Mouse (Mus musculus): Measurements from ENCODE around the gene Cox6b1. TPM values are rescaled to one million over a fixed set of nuclear protein-coding genes. Genes with fewer than 3 reads are reported as not detected.

Gene Cox6b1
- polyA plus RNA-seq, 1 experiment from 2014 or later: 761 TPM

- no peak for ATAC-seq (ENCODE audit: insufficient number of reproducible peaks, insufficient read depth, low FRiP score, low TSS enrichment)
- no peak overlapping the region for H3K9ac ChIP-seq
- peaks cover 97% of the 10 kb centered on the region for H3K36me3 ChIP-seq
- H3K27ac ChIP-seq: no peak overlapping the region
- WGBS: 96% methylated on average over 8 of the region's 8 CpGs
- no peaks in the 10 kb centered on the region for H3K9me3 ChIP-seq
- no peaks in the 10 kb centered on the region for H3K4me1 ChIP-seq
- no peak overlapping the region for H3K4me3 ChIP-seq
- no peaks in the 10 kb centered on the region for H3K27me3 ChIP-seq
- no peak overlapping the region for H3K4me2 ChIP-seq (replicated peaks)
Measured at GRCm38 (mm10) chr7:30579950-30580349, 46.0 kb downstream of the Cox6b1 start.

- 77% methylated on average over 2 of the region's 2 CpGs for WGBS
- no peaks in the 10 kb centered on the region for H3K4me1 ChIP-seq
- no peak overlapping the region for H3K9ac ChIP-seq
Measured at GRCm38 (mm10) chr7:30572969-30573368, 53.0 kb downstream of the Cox6b1 start.

GRCm38 (mm10) chr7:30572389-30572788 lies 53.6 kb downstream of the Cox6b1 start:
- H3K9ac ChIP-seq: no peak overlapping the region
- peaks cover 92% of the 10 kb centered on the region for H3K36me3 ChIP-seq
- no peaks in the 10 kb centered on the region for H3K27me3 ChIP-seq
- no peaks in the 10 kb centered on the region for H3K9me3 ChIP-seq
- H3K4me1 ChIP-seq: no peaks in the 10 kb centered on the region
- WGBS: 87% methylated on average over 5 of the region's 5 CpGs
- no peak overlapping the region for H3K4me2 ChIP-seq (replicated peaks)
- H3K4me3 ChIP-seq: no peak overlapping the region
- no peak for ATAC-seq (ENCODE audit: insufficient number of reproducible peaks, insufficient read depth, low FRiP score, low TSS enrichment)
- no peak overlapping the region for H3K27ac ChIP-seq

More at GRCm38 (mm10) chr7:30572969-30573368, 53.0 kb downstream of the Cox6b1 start:
- Histone ChIP-seq H3K4me3 (no peak overlapping the region), H3K36me3 (peaks cover 94% of the 10 kb centered on the region), H3K27me3 (no peaks in the 10 kb centered on the region), H3K9me3 (no peaks in the 10 kb centered on the region), H3K4me2 (replicated peaks) (no peak overlapping the region), H3K27ac (no peak overlapping the region)
- no peak for ATAC-seq (ENCODE audit: insufficient number of reproducible peaks, insufficient read depth, low FRiP score, low TSS enrichment)

GRCm38 (mm10) chr7:30567555-30567954 lies 58.4 kb downstream of the Cox6b1 start:
- no peak for ATAC-seq (ENCODE audit: insufficient number of reproducible peaks, insufficient read depth, low FRiP score, low TSS enrichment)
- Histone ChIP-seq H3K27me3 (no peaks in the 10 kb centered on the region), H3K4me1 (peaks cover 7% of the 10 kb centered on the region), H3K9ac (no peak overlapping the region), H3K4me2 (replicated peaks) (no peak overlapping the region), H3K9me3 (no peaks in the 10 kb centered on the region), H3K27ac (no peak overlapping the region), H3K4me3 (no peak overlapping the region), H3K36me3 (peaks cover 67% of the 10 kb centered on the region)
- WGBS: 81% methylated on average over 11 of the region's 11 CpGs

Small RNA genes within 50 kb of the gene (microRNA-seq; reads per million reads assigned to microRNA genes)
- 0.54 reads per million for gene Mir3569

Other genes starting within 250 kb of the Cox6b1 start
- 16.7 and 18.7 TPM in 2 replicates for gene Tyrobp, start 212.4 kb downstream of the Cox6b1 start, polyA plus RNA-seq (2016; fragmentation: Nextera tagmentation; extraction: Ambion mirVana)
- gene Hcst, start 206.3 kb downstream of the Cox6b1 start, polyA plus RNA-seq (2016; fragmentation: Nextera tagmentation; extraction: Ambion mirVana): 0.70 and 0.98 TPM in 2 replicates
- 2.1 and 2.9 TPM in 2 replicates for gene Nfkbid, start 204.4 kb downstream of the Cox6b1 start, polyA plus RNA-seq (2016; fragmentation: Nextera tagmentation; extraction: Ambion mirVana)
- 66.5 and 74.7 TPM in 2 replicates for gene Aplp1, start 180.6 kb downstream of the Cox6b1 start, polyA plus RNA-seq (2016; fragmentation: Nextera tagmentation; extraction: Ambion mirVana)
- gene Kirrel2, start 168.5 kb downstream of the Cox6b1 start, polyA plus RNA-seq (2016; fragmentation: Nextera tagmentation; extraction: Ambion mirVana): 0.46 and 0.52 TPM in 2 replicates
- 0.10 and 0.29 TPM in 2 replicates for gene Nphs1, start 167.8 kb downstream of the Cox6b1 start, polyA plus RNA-seq (2016; fragmentation: Nextera tagmentation; extraction: Ambion mirVana)
- gene Prodh2, start 132.5 kb downstream of the Cox6b1 start, polyA plus RNA-seq (2016; fragmentation: Nextera tagmentation; extraction: Ambion mirVana): not detected in 2 replicates
- 20.0 and 26.5 TPM in 2 replicates for gene Arhgap33, start 91.1 kb downstream of the Cox6b1 start, polyA plus RNA-seq (2016; fragmentation: Nextera tagmentation; extraction: Ambion mirVana)
- 8.5 and 9.2 TPM in 2 replicates for gene Hspb6, start 74.0 kb downstream of the Cox6b1 start, polyA plus RNA-seq (2016; fragmentation: Nextera tagmentation; extraction: Ambion mirVana)
- 15.6 and 16.0 TPM in 2 replicates for gene Proser3, start 73.9 kb downstream of the Cox6b1 start, polyA plus RNA-seq (2016; fragmentation: Nextera tagmentation; extraction: Ambion mirVana)
- gene Lin37, start 66.3 kb downstream of the Cox6b1 start, polyA plus RNA-seq (2016; fragmentation: Nextera tagmentation; extraction: Ambion mirVana): 44.7 and 49.1 TPM in 2 replicates
- gene U2af1l4, start 62.9 kb downstream of the Cox6b1 start, polyA plus RNA-seq (2016; fragmentation: Nextera tagmentation; extraction: Ambion mirVana): 94.1 TPM in 2 replicates
- 16.5 and 17.4 TPM in 2 replicates for gene Gm49396, start 62.8 kb downstream of the Cox6b1 start, polyA plus RNA-seq (2016; fragmentation: Nextera tagmentation; extraction: Ambion mirVana)
- 132 and 138 TPM in 2 replicates for gene Psenen, start 62.5 kb downstream of the Cox6b1 start, polyA plus RNA-seq (2016; fragmentation: Nextera tagmentation; extraction: Ambion mirVana)
- 4.1 and 5.5 TPM in 2 replicates for gene Igflr1, start 60.7 kb downstream of the Cox6b1 start, polyA plus RNA-seq (2016; fragmentation: Nextera tagmentation; extraction: Ambion mirVana)
- gene Kmt2b, start 37.4 kb downstream of the Cox6b1 start, polyA plus RNA-seq (2016; fragmentation: Nextera tagmentation; extraction: Ambion mirVana): 11.6 and 12.6 TPM in 2 replicates
- gene Zbtb32, start 27.2 kb downstream of the Cox6b1 start, polyA plus RNA-seq (2016; fragmentation: Nextera tagmentation; extraction: Ambion mirVana): 0.17 and 0.19 TPM in 2 replicates
- gene Upk1a, start 13.3 kb downstream of the Cox6b1 start, polyA plus RNA-seq (2016; fragmentation: Nextera tagmentation; extraction: Ambion mirVana): 0.37 and 0.73 TPM in 2 replicates
- gene Etv2, start 9.7 kb upstream of the Cox6b1 start, polyA plus RNA-seq (2016; fragmentation: Nextera tagmentation; extraction: Ambion mirVana): not detected in 2 replicates
- 151 and 154 TPM in 2 replicates for gene Rbm42, start 24.2 kb upstream of the Cox6b1 start, polyA plus RNA-seq (2016; fragmentation: Nextera tagmentation; extraction: Ambion mirVana)
- 54.8 and 59.3 TPM in 2 replicates for gene Haus5, start 38.8 kb upstream of the Cox6b1 start, polyA plus RNA-seq (2016; fragmentation: Nextera tagmentation; extraction: Ambion mirVana)
- not detected in 2 replicates for gene Pmis2, start 45.5 kb upstream of the Cox6b1 start, polyA plus RNA-seq (2016; fragmentation: Nextera tagmentation; extraction: Ambion mirVana)
- gene 2200002J24Rik, start 72.8 kb upstream of the Cox6b1 start, polyA plus RNA-seq (2016; fragmentation: Nextera tagmentation; extraction: Ambion mirVana): not detected in 2 replicates
- gene Atp4a, start 86.1 kb upstream of the Cox6b1 start, polyA plus RNA-seq (2016; fragmentation: Nextera tagmentation; extraction: Ambion mirVana): 0.50 and 0.96 TPM in 2 replicates
- 156 and 166 TPM in 2 replicates for gene Tmem147, start 103.4 kb upstream of the Cox6b1 start, polyA plus RNA-seq (2016; fragmentation: Nextera tagmentation; extraction: Ambion mirVana)
- gene Gapdhs, start 117.5 kb upstream of the Cox6b1 start, polyA plus RNA-seq (2016; fragmentation: Nextera tagmentation; extraction: Ambion mirVana): 0.62 and 0.97 TPM in 2 replicates
- gene Sbsn, start 125.3 kb upstream of the Cox6b1 start, polyA plus RNA-seq (2016; fragmentation: Nextera tagmentation; extraction: Ambion mirVana): 1.1 and 1.3 TPM in 2 replicates
- 0.32 TPM in 1 of 2 replicates, not detected in the other for gene Dmkn, start 137.6 kb upstream of the Cox6b1 start, polyA plus RNA-seq (2016; fragmentation: Nextera tagmentation; extraction: Ambion mirVana)
- 1.0 and 1.1 TPM in 2 replicates for gene Krtdap, start 161.7 kb upstream of the Cox6b1 start, polyA plus RNA-seq (2016; fragmentation: Nextera tagmentation; extraction: Ambion mirVana)
- 0.24 TPM in 1 of 2 replicates, not detected in the other for gene Ffar2, start 197.6 kb upstream of the Cox6b1 start, polyA plus RNA-seq (2016; fragmentation: Nextera tagmentation; extraction: Ambion mirVana)
- gene Ffar3, start 230.0 kb upstream of the Cox6b1 start, polyA plus RNA-seq (2016; fragmentation: Nextera tagmentation; extraction: Ambion mirVana): 0.13 TPM in 1 of 2 replicates, not detected in the other
- not detected in 2 replicates for gene Ffar1, start 235.4 kb upstream of the Cox6b1 start, polyA plus RNA-seq (2016; fragmentation: Nextera tagmentation; extraction: Ambion mirVana)